Mouse (Mus musculus) embryonic fibroblast, embryonic 13.5 days (primary cell): ENCODE measurements around the gene Slc2a12. TPM values are rescaled to one million over a fixed set of nuclear protein-coding genes. Genes with fewer than 3 reads are reported as not detected.

ENCODE experiments used
- H3K27ac ChIP-seq: 2 replicates; pipeline ENCODE4 v1.5.1; 2012; ENCODE audit warnings: low read length, control low read depth, inconsistent platforms; ENCODE audit not compliant: insufficient read depth
- H3K4me1 ChIP-seq: 2 replicates; pipeline ENCODE4 v1.6.1; 2011; ENCODE audit warnings: low read length; ENCODE audit not compliant: control insufficient read depth, insufficient read depth
- H3K4me3 ChIP-seq: 2 replicates; pipeline ENCODE4 v1.5.1; 2011; ENCODE audit warnings: mild to moderate bottlenecking, control low read depth, low read length; ENCODE audit not compliant: insufficient read depth
- CTCF ChIP-seq: IDR thresholded peaks from 2 replicates; pipeline ENCODE4 v1.5.1; 2011; ENCODE audit warnings: mild to moderate bottlenecking, control low read depth, low read length, moderate library complexity, borderline replicate concordance; ENCODE audit not compliant: insufficient read depth
- POLR2A ChIP-seq: IDR thresholded peaks from 2 replicates; pipeline ENCODE4 v1.6.1; 2011; ENCODE audit warnings: low read depth, mild to moderate bottlenecking, control low read depth, low read length, moderate library complexity
- polyA plus RNA-seq: library from polyadenylated mRNA; stranded (reverse); fragments of >200 nt; gene quantifications from 2 replicates; pipeline ENCODE4 v1.2.4, GENCODE M21; 2011; ENCODE audit warnings: low read depth; ENCODE audit not compliant: missing spikeins, insufficient read length

Slc2a12 gene
- polyA plus RNA-seq, 1 experiment: 1.5 TPM

- Histone ChIP-seq H3K27ac (no peak overlapping the region), H3K4me3 (no peak overlapping the region), H3K4me1 (no peaks in the 10 kb centered on the region)
- TF ChIP-seq CTCF: no peak
- TF ChIP-seq POLR2A: no peak
Observed at GRCm38 (mm10) chr10:22726295-22726694, 81.5 kb downstream of the Slc2a12 start.

- no peak for TF ChIP-seq POLR2A
- no peak for TF ChIP-seq CTCF
- Histone ChIP-seq H3K4me1 (no peaks in the 10 kb centered on the region; the same call in 1 of the 2 replicates), H3K27ac (peak overlapping the region; percentile 52; the same call in 1 of the 2 replicates), H3K4me3 (no peak overlapping the region)
Observed at GRCm38 (mm10) chr10:22728257-22728656, 83.4 kb downstream of the Slc2a12 start.

GRCm38 (mm10) chr10:22730266-22730991 is 85.6 kb downstream of the Slc2a12 start:
- TF ChIP-seq POLR2A (peak; percentile 32; the same call in 1 of the 2 replicates), CTCF (no peak)
- H3K27ac ChIP-seq: peak overlapping the region; percentile 5; the same call in 1 of the 2 replicates
- H3K4me3 ChIP-seq: peak overlapping the region; percentile 66
- H3K4me1 ChIP-seq: no peaks in the 10 kb centered on the region; the same call in 1 of the 2 replicates

GRCm38 (mm10) chr10:22730992-22731271 is 86.1 kb downstream of the Slc2a12 start:
- Histone ChIP-seq H3K27ac (no peak overlapping the region), H3K4me3 (peak overlapping the region; percentile 66), H3K4me1 (no peaks in the 10 kb centered on the region; the same call in 1 of the 2 replicates)
- TF ChIP-seq CTCF (no peak), POLR2A (no peak)

- peak within 1 kb of the TSS; percentile 66 for H3K4me3 ChIP-seq
- no peak for TF ChIP-seq CTCF
- peak; percentile 78 for TF ChIP-seq POLR2A
- H3K27ac ChIP-seq: peak within 1 kb of the TSS; percentile 75
- H3K4me1 ChIP-seq: no peaks in the 10 kb centered on the region; the same call in 1 of the 2 replicates
Observed at GRCm38 (mm10) chr10:22731272-22732093, 86.7 kb downstream of the Slc2a12 start, which contains the start of gene Tbpl1. Gene Tbpl1 (minus strand): TSS chr10:22731938.

GRCm38 (mm10) chr10:22732181-22732580 is 87.4 kb downstream of the Slc2a12 start:
- TF ChIP-seq CTCF (no peak), POLR2A (peak; percentile 25; the same call in 1 of the 2 replicates)
- H3K4me1 ChIP-seq: no peaks in the 10 kb centered on the region; the same call in 1 of the 2 replicates
- H3K27ac ChIP-seq: 0 out of 2 replicates have a peak overlapping the region, but pooled peaks have one; percentile 75
- peak overlapping the region; percentile 64 for H3K4me3 ChIP-seq

- H3K4me1 ChIP-seq: no peaks in the 10 kb centered on the region
- no peak overlapping the region for H3K4me3 ChIP-seq
- TF ChIP-seq POLR2A: no peak
- TF ChIP-seq CTCF: no peak
- H3K27ac ChIP-seq: no peak overlapping the region
Observed at GRCm38 (mm10) chr10:22745922-22746321, 101.1 kb downstream of the Slc2a12 start.

GRCm38 (mm10) chr10:22746334-22747322 is 101.8 kb downstream of the Slc2a12 start:
- no peak for TF ChIP-seq POLR2A
- TF ChIP-seq CTCF: no peak
- Histone ChIP-seq H3K27ac (no peak overlapping the region), H3K4me1 (no peaks in the 10 kb centered on the region), H3K4me3 (no peak overlapping the region)

GRCm38 (mm10) chr10:22751175-22751682 is 106.4 kb downstream of the Slc2a12 start:
- H3K4me1 ChIP-seq: no peaks in the 10 kb centered on the region
- H3K4me3 ChIP-seq: no peak overlapping the region
- TF ChIP-seq CTCF (no peak), POLR2A (no peak)
- H3K27ac ChIP-seq: no peak overlapping the region

Other genes with a start within 250 kb of the Slc2a12 start
- gene Tbpl1, start 86.9 kb downstream of the Slc2a12 start, polyA plus RNA-seq: 53.2 and 54.7 TPM in 2 replicates
- not detected in 2 replicates for gene Tcf21, start 175.2 kb downstream of the Slc2a12 start, polyA plus RNA-seq